Mouse (Mus musculus) liver, embryonic 15.5 days (tissue): ENCODE results near the gene Grb2. TPM values are rescaled to one million over a fixed set of nuclear protein-coding genes. Genes with fewer than 3 reads are reported as not detected.

Source experiments
- ATAC-seq: fragments of 200-750 bp; cut with Nextera tagmentation; 2 replicates; pipeline ENCODE4 v1.8.0; 2017; ENCODE audit warnings: moderate number of reproducible peaks, mild to moderate bottlenecking, moderate library complexity; ENCODE audit not compliant: insufficient read depth
- H3K27ac ChIP-seq: fragments of 300-500 bp; sonication (generic); replicated peaks from 2 replicates; pipeline ENCODE4 v1.5.1; 2015; ENCODE audit warnings: mild to moderate bottlenecking, inconsistent platforms
- H3K27me3 ChIP-seq: fragments of 300-500 bp; sonication (generic); 2 replicates; pipeline ENCODE4 v1.6.1; 2015; ENCODE audit warnings: mild to moderate bottlenecking, inconsistent platforms
- H3K36me3 ChIP-seq: fragments of 300-500 bp; sonication (generic); replicated peaks from 2 replicates; pipeline ENCODE4 v1.6.1; 2015; ENCODE audit warnings: moderate library complexity, mild to moderate bottlenecking, inconsistent platforms
- H3K4me1 ChIP-seq: fragments of 300-500 bp; sonication (generic); replicated peaks from 2 replicates; pipeline ENCODE4 v1.6.1; 2015; ENCODE audit warnings: inconsistent platforms
- H3K4me2 ChIP-seq: fragments of 300-500 bp; sonication (generic); 2 replicates; pipeline ENCODE4 v1.6.1; 2015; ENCODE audit warnings: moderate library complexity, mild to moderate bottlenecking, inconsistent platforms
- H3K4me3 ChIP-seq: fragments of 300-500 bp; sonication (generic); replicated peaks from 2 replicates; pipeline ENCODE4 v1.5.1; 2015; ENCODE audit warnings: mild to moderate bottlenecking, inconsistent platforms
- H3K9ac ChIP-seq: fragments of 300-500 bp; sonication (generic); 2 replicates; pipeline ENCODE4 v1.6.1; 2015; ENCODE audit warnings: moderate library complexity, mild to moderate bottlenecking, inconsistent platforms
- H3K9me3 ChIP-seq: fragments of 300-500 bp; sonication (generic); replicated peaks from 2 replicates; pipeline ENCODE4 v1.6.1; 2016; ENCODE audit warnings: inconsistent platforms
- WGBS: fragments of 180-500 bp; shearing (Covaris S2); methylation state at CpG from one replicate; pipeline ENCODE4 v1.1.7; 2015; ENCODE audit warnings: mixed read lengths; ENCODE audit not compliant: insufficient replicate concordance; 5-methylcytosine and 5-hydroxymethylcytosine counted together
- polyA plus RNA-seq: library from polyadenylated mRNA; unstranded; fragments of >200 nt; fragmentation: Nextera tagmentation; extraction: Ambion mirVana; gene quantifications from 2 replicates; pipeline ENCODE4 v1.2.1, GENCODE M21; 2015

Grb2 gene
- polyA plus RNA-seq, 1 experiment from 2014 or later = 55.8 TPM

GRCm38 (mm10) chr11:115626824-115627616 lies 81.4 kb downstream of the Grb2 start:
- 41% methylated on average over 11 of the region's 11 CpGs for WGBS
- Histone ChIP-seq H3K27me3 (no peaks in the 10 kb centered on the region), H3K4me1 (peaks cover 42% of the 10 kb centered on the region), H3K4me3 (peak overlapping the region; percentile 84), H3K4me2 (peak overlapping the region; percentile 98), H3K9me3 (no peaks in the 10 kb centered on the region), H3K36me3 (peaks cover 16% of the 10 kb centered on the region), H3K27ac (peak overlapping the region; percentile 83), H3K9ac (peak overlapping the region; percentile 79)
- ATAC-seq = no peak

DNA sequence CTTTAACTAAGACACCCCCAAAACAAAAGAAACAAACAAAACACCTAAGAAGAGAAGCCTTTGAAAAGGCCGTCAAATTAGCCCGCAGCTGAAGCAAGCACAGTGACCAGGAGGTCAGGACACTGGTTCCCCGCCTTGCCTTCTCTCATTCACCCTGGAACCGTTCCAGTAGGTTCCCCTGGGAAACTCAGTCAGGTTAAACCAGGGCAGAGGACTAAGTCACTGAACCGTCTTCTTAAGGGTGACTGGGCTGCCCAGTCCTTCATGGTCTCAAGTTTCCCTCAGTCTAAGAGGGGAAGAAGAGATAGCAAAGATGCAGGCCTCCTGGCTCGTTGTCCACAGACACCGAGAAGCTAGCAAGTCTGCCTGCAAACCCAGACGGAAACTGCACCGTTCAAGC lies 82.5 kb downstream of the Grb2 start:
- Histone ChIP-seq H3K9me3 (no peaks in the 10 kb centered on the region), H3K27ac (no peak overlapping the region), H3K27me3 (no peaks in the 10 kb centered on the region), H3K4me2 (no peak overlapping the region), H3K36me3 (peaks cover 24% of the 10 kb centered on the region), H3K4me1 (peaks cover 33% of the 10 kb centered on the region), H3K9ac (no peak overlapping the region), H3K4me3 (no peak overlapping the region)
- 76% methylated on average over 9 of the region's 9 CpGs for WGBS
- ATAC-seq = no peak

DNA sequence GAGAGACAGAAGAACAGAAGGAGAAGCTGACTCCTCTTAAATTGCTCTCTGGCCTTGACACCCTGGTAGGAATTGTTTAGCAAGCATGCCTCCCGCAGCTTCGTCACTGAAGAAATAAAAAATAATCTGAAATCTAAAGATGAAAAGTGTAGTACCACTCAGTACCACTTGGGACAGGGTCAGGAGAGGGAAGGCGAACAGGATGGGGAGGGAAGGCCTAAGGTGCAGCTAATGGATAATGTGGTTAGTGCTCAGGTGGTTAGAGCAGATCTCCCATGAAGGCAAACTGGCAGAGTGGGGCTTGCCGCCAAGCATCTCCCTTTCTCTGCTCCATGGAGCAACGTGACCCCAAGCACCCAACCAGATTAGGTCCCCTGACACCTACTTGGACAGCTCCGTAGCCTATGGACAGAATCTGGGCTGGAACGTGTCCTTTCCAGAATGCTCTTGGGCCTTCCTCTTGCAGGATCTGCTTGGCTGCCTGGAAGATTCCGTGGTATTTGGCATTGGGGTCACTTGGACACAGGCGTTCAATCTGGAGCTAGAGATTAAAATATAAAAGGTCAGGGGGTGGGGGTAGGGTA lies 84.8 kb downstream of the Grb2 start:
- no peak overlapping the region for H3K4me3 ChIP-seq
- no peaks in the 10 kb centered on the region for H3K27me3 ChIP-seq
- H3K27ac ChIP-seq = no peak overlapping the region
- no peak overlapping the region for H3K9ac ChIP-seq
- no peak overlapping the region for H3K4me2 ChIP-seq
- peaks cover 21% of the 10 kb centered on the region for H3K4me1 ChIP-seq
- no peaks in the 10 kb centered on the region for H3K9me3 ChIP-seq
- 71% methylated on average over 9 of the region's 9 CpGs for WGBS
- H3K36me3 ChIP-seq = peaks cover 41% of the 10 kb centered on the region
- no peak for ATAC-seq

DNA sequence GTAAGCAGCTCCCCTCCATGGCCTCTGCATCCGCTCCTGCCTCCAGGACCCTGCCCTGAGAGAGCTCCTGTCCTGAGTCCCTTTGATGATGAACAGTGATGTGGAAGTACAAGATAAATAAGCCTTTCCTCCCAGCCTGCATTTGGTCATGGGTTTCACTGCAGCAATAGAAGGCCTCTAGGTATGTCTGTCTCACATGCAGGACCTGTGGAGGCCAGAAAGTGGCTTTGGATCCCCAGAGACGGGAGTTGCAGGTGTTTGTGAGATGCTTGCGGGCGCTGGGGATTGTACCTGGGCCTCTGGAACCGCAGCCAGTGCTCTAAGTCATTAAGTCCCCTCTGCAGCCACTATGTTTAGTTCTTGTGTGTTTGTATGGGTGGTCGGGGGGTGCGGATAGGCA lies 88.4 kb downstream of the Grb2 start:
- no peaks in the 10 kb centered on the region for H3K9me3 ChIP-seq
- H3K4me2 ChIP-seq = no peak overlapping the region
- no peak overlapping the region for H3K27ac ChIP-seq
- 87% methylated on average over 7 of the region's 7 CpGs for WGBS
- H3K9ac ChIP-seq = no peak overlapping the region
- peaks cover 61% of the 10 kb centered on the region for H3K36me3 ChIP-seq
- H3K4me3 ChIP-seq = no peak overlapping the region
- 0 out of 2 replicates have a peak, but pooled peaks cover 2% of the 10 kb centered on the region for H3K4me1 ChIP-seq
- H3K27me3 ChIP-seq = no peaks in the 10 kb centered on the region
- ATAC-seq = no peak

- Histone ChIP-seq H3K4me1 (peaks cover 7% of the 10 kb centered on the region), H3K4me2 (no peak overlapping the region), H3K9ac (no peak overlapping the region), H3K9me3 (no peaks in the 10 kb centered on the region), H3K27ac (no peak overlapping the region), H3K4me3 (no peak overlapping the region), H3K27me3 (no peaks in the 10 kb centered on the region), H3K36me3 (peaks cover 65% of the 10 kb centered on the region)
- no peak for ATAC-seq
- WGBS = 79% methylated on average over 16 of the region's 16 CpGs
Observed at GRCm38 (mm10) chr11:115618732-115619516, 89.5 kb downstream of the Grb2 start.

GRCm38 (mm10) chr11:115618001-115618400 lies 90.4 kb downstream of the Grb2 start:
- WGBS = 62% methylated on average over 2 of the region's 2 CpGs
- Histone ChIP-seq H3K4me1 (peaks cover 16% of the 10 kb centered on the region), H3K4me2 (no peak overlapping the region), H3K4me3 (no peak overlapping the region), H3K9ac (no peak overlapping the region), H3K27ac (no peak overlapping the region), H3K36me3 (peaks cover 59% of the 10 kb centered on the region), H3K27me3 (no peaks in the 10 kb centered on the region), H3K9me3 (no peaks in the 10 kb centered on the region)
- no peak for ATAC-seq

- H3K36me3 ChIP-seq = peaks cover 48% of the 10 kb centered on the region
- no peak overlapping the region for H3K4me3 ChIP-seq
- no peak overlapping the region for H3K4me2 ChIP-seq
- H3K27ac ChIP-seq = no peak overlapping the region
- H3K4me1 ChIP-seq = peaks cover 23% of the 10 kb centered on the region
- no peaks in the 10 kb centered on the region for H3K9me3 ChIP-seq
- 77% methylated on average over 6 of the region's 6 CpGs for WGBS
- H3K9ac ChIP-seq = no peak overlapping the region
- H3K27me3 ChIP-seq = no peaks in the 10 kb centered on the region
- ATAC-seq = no peak
Observed at GRCm38 (mm10) chr11:115616893-115617292, 91.5 kb downstream of the Grb2 start.

DNA sequence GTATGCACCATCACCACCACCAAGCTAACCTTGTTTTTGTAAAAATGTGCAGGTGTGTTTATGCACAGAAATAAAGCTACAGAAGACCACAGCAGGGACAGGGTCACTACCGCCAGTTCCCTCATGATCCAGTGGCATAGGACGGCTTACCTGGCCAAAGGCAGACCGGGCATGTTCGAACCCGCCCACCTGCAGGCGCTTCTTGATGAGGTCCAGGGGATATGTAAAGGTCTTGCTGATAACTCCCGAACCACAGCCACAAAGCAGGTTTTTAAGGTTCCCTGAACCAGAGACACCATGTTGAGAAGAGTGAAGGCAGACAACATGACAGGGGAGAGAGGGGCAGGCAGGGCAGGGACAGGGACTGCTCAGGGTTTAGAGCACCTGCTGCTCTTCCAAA lies 92.0 kb downstream of the Grb2 start:
- Histone ChIP-seq H3K4me3 (no peak overlapping the region), H3K4me2 (no peak overlapping the region), H3K4me1 (peaks cover 28% of the 10 kb centered on the region), H3K9ac (no peak overlapping the region), H3K36me3 (peaks cover 48% of the 10 kb centered on the region), H3K9me3 (no peaks in the 10 kb centered on the region), H3K27ac (no peak overlapping the region), H3K27me3 (no peaks in the 10 kb centered on the region)
- no peak for ATAC-seq
- WGBS = 74% methylated on average over 7 of the region's 7 CpGs

GRCm38 (mm10) chr11:115615875-115616274 lies 92.5 kb downstream of the Grb2 start:
- no peak overlapping the region for H3K27ac ChIP-seq
- H3K36me3 ChIP-seq = peaks cover 44% of the 10 kb centered on the region
- no peak overlapping the region for H3K9ac ChIP-seq
- ATAC-seq = no peak
- peaks cover 33% of the 10 kb centered on the region for H3K4me1 ChIP-seq
- no peak overlapping the region for H3K4me3 ChIP-seq
- H3K4me2 ChIP-seq = no peak overlapping the region
- no peaks in the 10 kb centered on the region for H3K27me3 ChIP-seq
- H3K9me3 ChIP-seq = no peaks in the 10 kb centered on the region
- WGBS = 86% methylated on average over 6 of the region's 6 CpGs

- peaks cover 43% of the 10 kb centered on the region for H3K36me3 ChIP-seq
- no peak overlapping the region for H3K27ac ChIP-seq
- WGBS = 75% methylated on average over 15 of the region's 15 CpGs
- ATAC-seq = no peak
- H3K4me3 ChIP-seq = no peak overlapping the region
- peaks cover 37% of the 10 kb centered on the region for H3K4me1 ChIP-seq
- no peaks in the 10 kb centered on the region for H3K9me3 ChIP-seq
- no peak overlapping the region for H3K9ac ChIP-seq
- no peaks in the 10 kb centered on the region for H3K27me3 ChIP-seq
- H3K4me2 ChIP-seq = no peak overlapping the region
Observed at GRCm38 (mm10) chr11:115615108-115615825, 93.1 kb downstream of the Grb2 start.
